Mouse (Mus musculus) midbrain, embryonic 13.5 days (tissue): Measurements from ENCODE around the gene Prr14l. TPM values are rescaled to one million over a fixed set of nuclear protein-coding genes. Genes with fewer than 3 reads are reported as not detected.
"Not testable (repeated sequence)": the region's sequence is repeated elsewhere in the genome, so short reads cannot be mapped to it uniquely, and the experiment has no call there.

ENCODE experiments used
- ATAC-seq: fragments of 200-750 bp; cut with Nextera tagmentation; 2 replicates; pipeline ENCODE4 v1.8.0; 2017; ENCODE audit warnings: mild to moderate bottlenecking, moderate TSS enrichment, moderate library complexity
- H3K27ac ChIP-seq: fragments of 300-500 bp; sonication (generic); 2 replicates; pipeline ENCODE4 v1.5.1; 2015; ENCODE audit warnings: inconsistent platforms, mild to moderate bottlenecking, moderate library complexity
- H3K27me3 ChIP-seq: fragments of 300-500 bp; sonication (generic); 2 replicates; pipeline ENCODE4 v1.6.1; 2015; ENCODE audit warnings: mild to moderate bottlenecking, inconsistent platforms
- H3K36me3 ChIP-seq: fragments of 300-500 bp; sonication (generic); 2 replicates; pipeline ENCODE4 v1.6.1; 2015; ENCODE audit warnings: mild to moderate bottlenecking, inconsistent platforms
- H3K4me1 ChIP-seq: fragments of 300-500 bp; sonication (generic); replicated peaks from 2 replicates; pipeline ENCODE4 v1.6.1; 2015; ENCODE audit warnings: inconsistent platforms
- H3K4me2 ChIP-seq: fragments of 300-500 bp; sonication (generic); replicated peaks from 2 replicates; pipeline ENCODE4 v1.6.1; 2015; ENCODE audit warnings: moderate library complexity, mild to moderate bottlenecking, inconsistent platforms
- H3K4me3 ChIP-seq: fragments of 300-500 bp; sonication (generic); replicated peaks from 2 replicates; pipeline ENCODE4 v1.5.1; 2015; ENCODE audit warnings: mild to moderate bottlenecking, inconsistent platforms
- H3K9ac ChIP-seq: fragments of 300-500 bp; sonication (generic); replicated peaks from 2 replicates; pipeline ENCODE4 v1.6.1; 2015; ENCODE audit warnings: mild to moderate bottlenecking, inconsistent platforms
- H3K9me3 ChIP-seq: fragments of 300-500 bp; sonication (generic); 2 replicates; pipeline ENCODE4 v1.6.1; 2016; ENCODE audit warnings: mild to moderate bottlenecking, inconsistent platforms
- WGBS: fragments of 180-500 bp; shearing (Covaris S2); methylation state at CpG from one replicate; pipeline ENCODE4 v1.1.7; 2015; 5-methylcytosine and 5-hydroxymethylcytosine counted together
- polyA plus RNA-seq: library from polyadenylated mRNA; unstranded; fragments of >200 nt; fragmentation: Nextera tagmentation; extraction: Ambion mirVana; gene quantifications from 2 replicates; pipeline ENCODE4 v1.2.1, GENCODE M21; 2015

Prr14l gene
- polyA plus RNA-seq, 1 experiment from 2014 or later = 14.9 TPM

DNA sequence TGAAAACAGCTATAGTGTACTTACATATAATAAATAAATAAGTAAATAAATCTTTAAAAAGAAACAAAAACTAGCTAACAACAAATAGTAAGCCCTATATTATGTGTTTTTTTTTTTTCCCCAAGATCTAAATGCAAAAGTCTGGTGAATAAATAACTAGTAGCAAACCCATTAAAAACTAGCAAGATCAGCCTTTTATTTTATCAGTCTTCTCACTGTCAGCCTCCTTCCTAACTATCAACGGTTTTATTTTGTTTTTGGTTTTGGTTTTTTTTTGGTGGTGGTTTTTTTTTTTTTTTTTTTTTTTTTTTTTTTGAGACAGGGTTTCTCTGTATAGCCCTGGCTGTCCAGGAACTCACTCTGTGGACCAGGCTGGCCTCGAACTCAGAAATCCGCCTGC is 4.5 kb downstream of the Prr14l start:
- not testable (repeated sequence) for H3K4me3 ChIP-seq, H3K9ac ChIP-seq, H3K27me3 ChIP-seq, H3K27ac ChIP-seq, H3K4me2 ChIP-seq, ATAC-seq, H3K9me3 ChIP-seq
- Histone ChIP-seq H3K36me3 (peaks cover 32% of the 10 kb centered on the region), H3K4me1 (peaks cover 30% of the 10 kb centered on the region)
- WGBS = 97% methylated on average over 3 of the region's 3 CpGs

DNA sequence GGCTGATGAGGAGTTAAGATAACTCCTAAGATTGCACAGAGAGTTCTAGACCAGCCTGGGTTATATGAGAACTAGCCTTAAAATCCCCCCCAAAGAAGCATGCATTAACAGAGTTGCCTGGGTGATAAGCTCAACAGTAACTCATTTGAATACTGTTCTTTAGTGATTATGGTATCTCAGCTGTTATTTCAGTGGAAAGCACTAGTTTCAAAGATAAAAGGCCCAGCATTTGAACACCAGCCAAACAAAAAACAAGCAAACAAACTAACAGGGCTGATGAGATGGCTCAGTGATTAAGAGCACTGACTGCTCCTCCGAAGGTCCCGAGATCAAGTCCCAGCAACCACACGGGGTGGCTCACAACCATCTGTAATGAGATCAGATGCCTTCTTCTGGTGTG is 4.9 kb downstream of the Prr14l start:
- ATAC-seq = no peak
- WGBS = 85% methylated on average over 3 of the region's 3 CpGs

DNA sequence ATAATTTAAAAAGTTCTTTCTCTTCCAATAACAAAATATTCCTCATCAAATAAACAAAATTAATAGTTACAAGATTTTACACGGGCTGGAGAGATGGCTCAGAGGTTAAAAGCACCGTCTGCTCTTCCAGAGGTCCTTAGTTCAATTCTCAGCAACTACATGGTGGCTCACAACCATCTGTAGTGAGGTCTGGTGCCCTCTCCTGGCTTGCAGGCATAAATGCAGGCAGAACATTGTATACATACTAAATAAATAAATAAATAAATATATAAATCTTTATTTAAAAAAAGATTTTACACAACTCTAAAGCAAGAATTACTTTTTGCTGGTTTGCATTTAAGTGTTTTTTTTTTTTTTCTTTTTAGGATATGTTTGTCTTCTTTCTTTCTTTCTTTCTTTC is 14.0 kb downstream of the Prr14l start:
- H3K36me3 ChIP-seq = peaks cover 84% of the 10 kb centered on the region
- no peaks in the 10 kb centered on the region for H3K27me3 ChIP-seq
- no peak overlapping the region for H3K9ac ChIP-seq
- no peak for ATAC-seq
- H3K9me3 ChIP-seq = no peaks in the 10 kb centered on the region
- H3K4me1 ChIP-seq = no peaks in the 10 kb centered on the region
- no peak overlapping the region for H3K4me3 ChIP-seq
- no peak overlapping the region for H3K27ac ChIP-seq
- 98% methylated on average over 2 of the region's 2 CpGs for WGBS
- no peak overlapping the region for H3K4me2 ChIP-seq

More for the DNA sequence above, 4.9 kb downstream of the Prr14l start:
- no peak overlapping the region for H3K27ac ChIP-seq
- no peaks in the 10 kb centered on the region for H3K27me3 ChIP-seq
- peaks cover 36% of the 10 kb centered on the region for H3K36me3 ChIP-seq
- H3K9ac ChIP-seq = no peak overlapping the region
- peaks cover 27% of the 10 kb centered on the region for H3K4me1 ChIP-seq
- no peaks in the 10 kb centered on the region; the same call in 1 of the 2 replicates for H3K9me3 ChIP-seq
- no peak overlapping the region for H3K4me2 ChIP-seq
- H3K4me3 ChIP-seq = no peak overlapping the region

- H3K9ac ChIP-seq = no peak overlapping the region
- H3K9me3 ChIP-seq = no peaks in the 10 kb centered on the region
Observed at GRCm38 (mm10) chr5:32836976-32837375, 17.1 kb downstream of the Prr14l start.

DNA sequence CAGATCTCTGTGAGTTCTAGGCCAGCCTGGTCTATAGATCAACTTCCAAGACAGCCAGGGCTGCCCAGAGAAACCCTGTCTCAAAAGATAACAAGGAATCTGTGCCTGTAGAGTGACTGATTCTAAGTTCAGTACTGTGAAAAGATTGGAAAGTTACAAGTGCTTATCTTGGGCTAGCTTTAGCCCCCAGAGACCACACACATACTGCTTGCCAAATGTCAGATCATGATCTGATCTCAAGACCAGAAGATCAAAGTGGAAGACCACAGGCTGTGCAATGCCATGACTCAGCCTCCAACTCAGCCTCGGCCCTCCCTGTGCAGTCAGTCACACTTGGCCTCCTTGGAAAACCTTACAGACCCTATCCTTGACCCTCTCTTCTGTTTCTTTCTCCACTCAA is 19.6 kb downstream of the Prr14l start:
- H3K4me2 ChIP-seq = no peak overlapping the region
- H3K4me3 ChIP-seq = no peak overlapping the region
- no peaks in the 10 kb centered on the region for H3K9me3 ChIP-seq
- peaks cover 83% of the 10 kb centered on the region for H3K36me3 ChIP-seq
- ATAC-seq = no peak
- no peak overlapping the region for H3K27ac ChIP-seq
- no peaks in the 10 kb centered on the region for H3K4me1 ChIP-seq
- H3K9ac ChIP-seq = no peak overlapping the region
- no peaks in the 10 kb centered on the region for H3K27me3 ChIP-seq
- 100% methylated on average over 1 of the region's 1 CpGs for WGBS

More at GRCm38 (mm10) chr5:32836976-32837375, 17.1 kb downstream of the Prr14l start:
- H3K27ac ChIP-seq = no peak overlapping the region
- H3K4me3 ChIP-seq = no peak overlapping the region
- H3K36me3 ChIP-seq = peaks cover 80% of the 10 kb centered on the region
- no peak overlapping the region for H3K4me2 ChIP-seq
- no peaks in the 10 kb centered on the region for H3K4me1 ChIP-seq
- H3K27me3 ChIP-seq = no peaks in the 10 kb centered on the region
- ATAC-seq = no peak
- WGBS = 95% methylated on average over 5 of the region's 5 CpGs

DNA sequence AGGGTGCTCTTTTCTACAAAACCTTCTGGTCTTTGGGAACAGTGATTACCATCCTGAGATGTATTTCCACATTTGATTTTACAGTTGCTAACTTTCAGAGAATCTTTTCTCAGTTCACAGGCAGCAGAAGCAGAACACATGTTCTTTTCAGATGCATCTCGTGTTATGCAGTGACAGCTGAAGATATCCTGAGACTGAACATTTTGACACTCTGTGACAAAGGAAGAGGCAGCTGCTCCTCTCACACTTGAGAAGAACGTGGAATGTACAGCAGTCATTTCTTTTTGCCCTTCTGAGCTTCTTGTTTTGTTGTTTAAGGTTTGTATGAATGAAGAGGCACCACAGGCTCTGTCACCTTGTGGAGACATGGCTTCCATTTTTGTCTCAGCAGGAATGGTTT is 24.0 kb downstream of the Prr14l start:
- no peak overlapping the region for H3K4me3 ChIP-seq
- no peaks in the 10 kb centered on the region for H3K27me3 ChIP-seq
- WGBS = 96% methylated on average over 2 of the region's 2 CpGs
- H3K9ac ChIP-seq = no peak overlapping the region
- no peaks in the 10 kb centered on the region for H3K4me1 ChIP-seq
- no peak for ATAC-seq
- H3K4me2 ChIP-seq = no peak overlapping the region
- no peak overlapping the region for H3K27ac ChIP-seq
- H3K9me3 ChIP-seq = no peaks in the 10 kb centered on the region
- H3K36me3 ChIP-seq = peaks cover 87% of the 10 kb centered on the region

- ATAC-seq, H3K9me3 ChIP-seq: not testable (repeated sequence)
- peaks cover 74% of the 10 kb centered on the region for H3K36me3 ChIP-seq
Observed at GRCm38 (mm10) chr5:32828766-32829165, 25.3 kb downstream of the Prr14l start.

GRCm38 (mm10) chr5:32827009-32827408 is 27.0 kb downstream of the Prr14l start, which contains the start of gene Gm20671:
Gene Gm20671 (minus strand): TSS chr5:32827109.
- Histone ChIP-seq H3K9me3 (no peaks in the 10 kb centered on the region), H3K4me3 (no peak within 1 kb of the TSS), H3K9ac (no peak within 1 kb of the TSS), H3K27me3 (no peaks in the 10 kb centered on the region), H3K27ac (no peak within 1 kb of the TSS), H3K4me1 (no peaks in the 10 kb centered on the region), H3K4me2 (no peak within 1 kb of the TSS), H3K36me3 (peaks cover 70% of the 10 kb centered on the region)
- ATAC-seq = no peak
- 96% methylated on average over 7 of the region's 7 CpGs for WGBS

More at GRCm38 (mm10) chr5:32828766-32829165, 25.3 kb downstream of the Prr14l start:
- not testable (repeated sequence) for H3K4me2 ChIP-seq, H3K9ac ChIP-seq, H3K27me3 ChIP-seq, H3K27ac ChIP-seq, H3K4me1 ChIP-seq, H3K4me3 ChIP-seq
- whole genome bisulfite sequencing = 95% methylated on average over 1 of the region's 1 CpGs

DNA sequence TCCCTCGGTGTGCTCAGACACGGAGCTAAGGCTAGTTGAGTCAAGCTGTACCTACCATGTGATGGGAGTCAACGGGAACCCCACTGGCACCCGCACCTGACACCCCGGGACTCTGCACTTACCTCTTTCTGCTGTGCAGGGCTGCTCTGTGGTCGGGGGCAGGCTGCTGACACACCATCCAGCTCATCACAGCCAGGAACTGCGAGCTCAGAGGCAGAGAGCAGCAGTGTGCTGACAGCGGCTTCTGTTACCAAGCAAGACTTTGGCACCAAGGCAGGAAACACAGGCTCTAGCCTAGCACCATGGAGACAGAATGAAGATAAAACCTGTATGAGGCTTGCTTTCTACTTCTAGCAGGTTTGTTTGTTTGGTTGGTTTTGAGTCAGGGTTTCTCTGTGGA is 33.6 kb downstream of the Prr14l start:
- Histone ChIP-seq H3K9ac (no peak overlapping the region), H3K4me3 (no peak overlapping the region), H3K27ac (no peak overlapping the region), H3K4me1 (no peaks in the 10 kb centered on the region), H3K9me3 (no peaks in the 10 kb centered on the region), H3K27me3 (no peaks in the 10 kb centered on the region), H3K4me2 (no peak overlapping the region), H3K36me3 (peaks cover 65% of the 10 kb centered on the region)
- WGBS = 91% methylated on average over 8 of the region's 8 CpGs
- no peak for ATAC-seq

DNA sequence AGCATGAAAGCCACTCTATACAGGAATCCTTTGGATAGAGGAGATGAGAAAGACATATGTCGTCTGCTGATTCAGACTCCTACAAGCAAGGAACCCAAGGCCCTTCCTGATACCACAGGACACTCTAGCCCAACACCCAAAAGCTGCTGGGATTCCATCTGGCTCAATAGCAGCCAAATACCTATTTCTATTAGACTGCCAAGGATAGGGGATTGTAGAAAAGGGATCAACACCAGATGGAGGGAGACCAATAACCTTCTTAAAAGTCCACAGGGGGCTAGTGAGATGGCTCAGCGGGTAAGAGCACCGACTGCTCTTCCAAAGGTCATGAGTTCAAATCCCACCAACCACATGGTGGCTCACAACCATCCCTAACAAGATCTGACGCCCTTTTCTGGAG is 38.7 kb downstream of the Prr14l start:
- H3K36me3 ChIP-seq = peaks cover 70% of the 10 kb centered on the region
- H3K9me3 ChIP-seq = no peaks in the 10 kb centered on the region
- H3K9ac ChIP-seq = no peak overlapping the region
- H3K4me3 ChIP-seq = no peak overlapping the region
- H3K4me1 ChIP-seq = no peaks in the 10 kb centered on the region
- no peak for ATAC-seq
- no peaks in the 10 kb centered on the region for H3K27me3 ChIP-seq
- H3K4me2 ChIP-seq = no peak overlapping the region
- WGBS = 97% methylated on average over 4 of the region's 4 CpGs
- H3K27ac ChIP-seq = no peak overlapping the region

- H3K9me3 ChIP-seq, H3K27me3 ChIP-seq, ATAC-seq, H3K4me2 ChIP-seq, H3K27ac ChIP-seq, H3K4me3 ChIP-seq, H3K9ac ChIP-seq: not testable (repeated sequence)
- Histone ChIP-seq H3K4me1 (peaks cover 15% of the 10 kb centered on the region), H3K36me3 (peaks cover 17% of the 10 kb centered on the region)
- WGBS = 100% methylated on average over 1 of the region's 1 CpGs
Observed at GRCm38 (mm10) chr5:32786454-32786853, 67.6 kb downstream of the Prr14l start.

DNA sequence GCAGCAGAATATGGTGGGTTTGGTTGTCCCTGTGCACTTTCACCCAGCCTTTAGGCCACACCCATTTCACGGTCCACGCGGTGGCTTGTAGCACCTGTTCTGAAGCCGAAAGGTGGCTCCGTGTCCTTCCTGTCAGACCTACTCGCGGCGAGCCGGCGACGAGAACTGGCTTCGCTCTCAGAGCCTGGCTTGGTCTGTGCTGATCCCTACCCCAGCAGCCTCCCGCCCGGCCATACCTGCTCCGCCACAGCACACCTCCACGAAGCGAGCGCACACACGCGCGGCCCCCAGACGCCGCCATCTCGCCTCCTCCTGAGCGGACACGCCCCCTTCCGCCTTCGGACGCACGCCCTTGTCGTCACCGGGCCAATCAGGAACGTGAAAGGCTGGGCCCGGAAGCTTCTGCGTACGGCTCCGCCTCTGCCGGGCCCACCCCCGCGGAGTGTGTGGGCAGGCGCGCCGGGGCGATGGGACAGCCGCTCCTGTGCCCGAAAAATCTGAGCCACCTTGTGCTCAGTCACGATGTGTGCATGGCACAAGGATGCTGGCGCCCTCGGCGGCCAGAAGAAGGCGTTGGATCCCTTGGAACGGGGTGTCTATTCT is 68.6 kb downstream of the Prr14l start, which contains the start of gene Pisd:
Gene Pisd, minus strand, starts transcription at position 334 of the 603 bp plus-strand sequence.
- peak within 1 kb of the TSS; percentile 65 for H3K9ac ChIP-seq

DNA sequence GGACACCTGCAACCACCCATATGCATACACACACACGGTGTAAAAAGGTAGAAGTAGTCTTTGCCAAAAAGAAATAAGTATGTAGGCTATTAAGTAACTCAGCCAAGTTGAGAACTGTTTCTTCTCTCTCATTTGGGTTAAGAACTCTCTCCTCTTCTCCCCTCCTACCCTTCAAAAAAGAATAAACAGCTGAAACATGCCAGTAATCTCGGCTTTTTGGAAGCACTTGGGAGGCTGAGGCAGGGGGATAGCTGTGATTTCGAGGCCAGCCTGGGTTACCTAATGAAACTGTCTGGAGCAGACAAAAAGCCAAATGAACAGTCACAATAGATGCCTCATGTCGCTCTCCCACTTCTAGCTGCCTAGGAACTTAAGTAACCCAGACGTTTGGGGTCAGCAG is 69.3 kb downstream of the Prr14l start:
- H3K9ac ChIP-seq = peak overlapping the region; percentile 65
- whole genome bisulfite sequencing = 24% methylated on average over 5 of the region's 5 CpGs
- H3K36me3 ChIP-seq = peaks cover 9% of the 10 kb centered on the region; the same call in 1 of the 2 replicates
- peaks cover 15% of the 10 kb centered on the region for H3K4me1 ChIP-seq
- H3K4me3 ChIP-seq = peak overlapping the region; percentile 63
- no peaks in the 10 kb centered on the region for H3K9me3 ChIP-seq
- H3K27me3 ChIP-seq = no peaks in the 10 kb centered on the region
- H3K27ac ChIP-seq = no peak overlapping the region
- peak overlapping the region; percentile 79 for H3K4me2 ChIP-seq
- ATAC-seq = no peak

More for the DNA sequence above, 68.6 kb downstream of the Prr14l start, which contains the start of gene Pisd:
- H3K4me1 ChIP-seq = peaks cover 15% of the 10 kb centered on the region
- peak within 1 kb of the TSS; percentile 81 for H3K27ac ChIP-seq
- under 1% methylated on average over 52 of the region's 52 CpGs for WGBS
- no peaks in the 10 kb centered on the region for H3K27me3 ChIP-seq
- H3K4me3 ChIP-seq = peak within 1 kb of the TSS; percentile 63
- no peaks in the 10 kb centered on the region for H3K9me3 ChIP-seq
- ATAC-seq = peak; percentile 100
- H3K4me2 ChIP-seq = peak within 1 kb of the TSS; percentile 79
- peaks cover 10% of the 10 kb centered on the region; the same call in 1 of the 2 replicates for H3K36me3 ChIP-seq
